Mouse (Mus musculus): ENCODE data around the gene Wdr4. TPM values are rescaled to one million over a fixed set of nuclear protein-coding genes. Genes with fewer than 3 reads are reported as not detected.
A peak's percentile ranks its signal among the peaks of the same experiment; 100 is the strongest.
"Not testable (repeated sequence)": the region's sequence is repeated elsewhere in the genome, so short reads cannot be mapped to it uniquely, and the experiment has no call there.

The Wdr4 gene
- total RNA-seq, 2 experiments from 2014 or later: 7.0 to 8.1 TPM

- no peak for DNase-seq
- intact Hi-C loops (cut with DNase I): no loop called here
Observed at GRCm38 (mm10) chr17:31540101-31540500, 20.3 kb upstream of the Wdr4 start.

GRCm38 (mm10) chr17:31535871-31536629, 16.3 kb upstream of the Wdr4 start:
- intact Hi-C loops (cut with DNase I): loop anchor here (2.0 kb wide), 1 partner anchor 21 kb away; no protein-coding TSS in a partner anchor
- peak; percentile 63 to 68 for DNase-seq

GRCm38 (mm10) chr17:31535358-31535757, 15.6 kb upstream of the Wdr4 start:
- intact Hi-C loops (cut with DNase I): no loop called here
- no peak for DNase-seq

GRCm38 (mm10) chr17:31532331-31532730, 12.6 kb upstream of the Wdr4 start:
- intact Hi-C loops (cut with DNase I); DNase-seq: not testable (repeated sequence)

- no peak for DNase-seq
- intact Hi-C loops (cut with DNase I): no loop called here
Observed at GRCm38 (mm10) chr17:31531441-31532158, 11.8 kb upstream of the Wdr4 start.

- DNase-seq: no peak
- intact Hi-C loops (cut with DNase I): no loop called here
Observed at GRCm38 (mm10) chr17:31529314-31529713, 9.5 kb upstream of the Wdr4 start.

- intact Hi-C loops (cut with DNase I): no loop called here
Observed at GRCm38 (mm10) chr17:31525816-31526215, 6.0 kb upstream of the Wdr4 start.

GRCm38 (mm10) chr17:31525114-31525513, 5.3 kb upstream of the Wdr4 start:
- no peak for DNase-seq
- intact Hi-C loops (cut with DNase I): no loop called here

More at GRCm38 (mm10) chr17:31525816-31526215, 6.0 kb upstream of the Wdr4 start:
- DNase-seq: no peak

GRCm38 (mm10) chr17:31521948-31522347, 2.2 kb upstream of the Wdr4 start:
- intact Hi-C loops (cut with DNase I): loop anchor here (2.0 kb wide), 1 partner anchor 41 kb away; no protein-coding TSS in a partner anchor
- DNase-seq: no peak

- DNase-seq: peak; percentile 64 to 69
- intact Hi-C loops (cut with DNase I): loop anchor here (2.0 kb wide), 1 partner anchor 42 kb away; no protein-coding TSS in a partner anchor
Observed at GRCm38 (mm10) chr17:31520895-31521294, 1.1 kb upstream of the Wdr4 start.

- DNase-seq: no peak
- intact Hi-C loops (cut with DNase I): no loop called here
Observed at GRCm38 (mm10) chr17:31519344-31519945, 335 bp downstream of the Wdr4 start.

- intact Hi-C loops (cut with DNase I): loop anchor here (5.0 kb wide), 1 partner anchor 143 kb away; the partner anchor contains the start of gene U2af1
- DNase-seq: no peak
Observed at GRCm38 (mm10) chr17:31514696-31515095, 5.1 kb downstream of the Wdr4 start.

GRCm38 (mm10) chr17:31512593-31512992, 7.2 kb downstream of the Wdr4 start:
- no peak for DNase-seq
- intact Hi-C loops (cut with DNase I): loop anchor here (2.0 to 5.0 kb wide), 2 partner anchors 52 to 145 kb away; partner anchors contain the start of genes Pknox1 and U2af1

GRCm38 (mm10) chr17:31511792-31512495, 7.8 kb downstream of the Wdr4 start:
- peak; percentile 85 to 86 for DNase-seq
- intact Hi-C loops (cut with DNase I): loop anchor here (2.0 to 5.0 kb wide), 2 partner anchors 53 to 145 kb away; partner anchors contain the start of genes Pknox1 and U2af1

GRCm38 (mm10) chr17:31510944-31511343, 8.8 kb downstream of the Wdr4 start:
- DNase-seq: no peak
- intact Hi-C loops (cut with DNase I): loop anchor here (5.0 kb wide), 1 partner anchor 146 kb away; the partner anchor contains the start of gene U2af1

GRCm38 (mm10) chr17:31506282-31506681, 13.5 kb downstream of the Wdr4 start:
- DNase-seq: no peak
- intact Hi-C loops (cut with DNase I): no loop called here

GRCm38 (mm10) chr17:31505013-31505412, 14.8 kb downstream of the Wdr4 start:
- DNase-seq: no peak
- intact Hi-C loops (cut with DNase I): no loop called here

- DNase-seq: no peak
- intact Hi-C loops (cut with DNase I): no loop called here
Observed at GRCm38 (mm10) chr17:31503936-31504335, 15.8 kb downstream of the Wdr4 start.

- intact Hi-C loops (cut with DNase I): no loop called here
- no peak for DNase-seq
Observed at GRCm38 (mm10) chr17:31503337-31503736, 16.4 kb downstream of the Wdr4 start.

- DNase-seq: no peak
- intact Hi-C loops (cut with DNase I): no loop called here
Observed at GRCm38 (mm10) chr17:31502261-31502927, 17.4 kb downstream of the Wdr4 start.
